Mouse (Mus musculus): ENCODE data around the gene Gpr158.

- TF ChIP-seq CTCF (IDR thresholded peaks at IDR 0.05; ENCODE audit: low read depth) (no peak), EP300 (IDR thresholded peaks at IDR 0.05; ENCODE audit: low read depth) (no peak)
Observed at GRCm38 (mm10) chr2:21392727-21393126, 25.4 kb downstream of the Gpr158 start.

All from heart, postnatal 0 days (tissue).